Mouse (Mus musculus) spleen, adult 2 months (tissue): ENCODE results near the gene Ptprz1.

Experiments used
- CTCF ChIP-seq: fragments of 200-500 bp; IDR thresholded peaks from 2 replicates; pipeline ENCODE4 v1.5.1; 2011; ENCODE audit warnings: mild to moderate bottlenecking, inconsistent platforms; ENCODE audit not compliant: insufficient read depth, insufficient read length, insufficient replicate concordance; ENCODE audit errors: extremely low read depth
- POLR2A ChIP-seq: fragments of 200-500 bp; IDR thresholded peaks from 2 replicates; pipeline ENCODE4 v1.6.1; 2011; ENCODE audit warnings: low read depth, low read length, inconsistent platforms

- TF ChIP-seq POLR2A: no peak
- no peak for TF ChIP-seq CTCF
Measured at GRCm38 (mm10) chr6:23028251-23028650, 152.9 kb downstream of the Ptprz1 start.
